Mouse (Mus musculus): ENCODE data around the gene Ap1s2. TPM values are rescaled to one million over a fixed set of nuclear protein-coding genes. Genes with fewer than 3 reads are reported as not detected.

Gene Ap1s2
- total RNA-seq, 1 experiment from 2014 or later = 20.3 TPM

DNA sequence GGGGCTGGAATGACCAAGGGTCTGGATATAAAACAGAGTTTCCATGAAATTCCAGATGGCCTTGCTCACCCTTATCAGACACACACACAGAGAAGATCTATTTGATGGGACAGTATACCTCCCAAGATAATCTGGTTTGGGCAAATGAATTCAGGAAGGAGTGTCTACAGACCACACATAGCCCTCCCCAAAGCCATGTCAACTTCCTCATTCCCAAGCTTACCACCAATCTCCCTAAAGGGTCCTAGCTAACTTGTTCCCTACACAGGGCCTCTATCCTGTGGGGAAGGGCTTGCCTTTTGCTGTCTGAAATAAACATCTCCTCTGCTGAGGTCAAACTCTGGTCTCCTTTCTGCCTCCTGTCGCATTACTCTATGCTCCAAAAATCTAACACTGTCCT is 72.3 kb downstream of the Ap1s2 start:
- no peak for DNase-seq

DNA sequence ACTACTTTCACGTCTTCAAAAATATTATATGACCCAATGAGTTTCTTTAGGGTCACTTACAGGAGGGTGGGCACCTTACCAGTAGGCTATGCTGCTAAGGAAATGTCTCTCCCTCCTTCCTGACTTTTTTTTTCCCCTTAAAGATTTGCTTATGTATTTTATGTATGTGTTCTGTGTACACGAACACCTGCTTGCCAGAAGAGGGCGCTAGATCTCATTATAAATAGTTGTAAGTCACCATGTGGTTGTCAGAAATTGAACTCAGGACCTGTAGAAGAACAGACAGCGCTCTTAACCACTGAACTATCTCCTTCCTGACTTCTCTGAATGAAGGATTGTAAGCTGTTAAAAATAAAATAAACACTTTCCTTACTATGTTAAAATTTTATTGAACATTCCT is 72.7 kb downstream of the Ap1s2 start:
- DNase-seq = no peak

DNA sequence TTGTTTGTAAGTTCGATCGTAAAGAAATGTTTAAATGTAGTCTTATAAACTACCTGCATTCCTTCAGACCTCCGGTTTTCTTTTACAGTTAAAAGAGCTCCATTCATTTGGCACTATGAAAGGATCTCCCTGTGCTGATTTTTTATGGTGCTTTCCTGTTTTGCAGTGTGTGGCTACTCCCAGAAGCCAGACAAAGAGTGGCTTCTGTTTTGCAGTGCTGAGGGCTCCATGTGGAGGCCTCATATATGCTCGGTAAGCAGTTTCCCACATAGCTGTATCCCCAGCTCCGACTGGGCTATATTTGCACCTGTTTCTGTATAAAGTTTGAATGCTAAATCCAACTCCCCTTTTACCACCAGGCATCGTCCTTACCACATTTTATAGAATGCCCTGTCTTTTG is 73.3 kb downstream of the Ap1s2 start:
- no peak for DNase-seq

Other genes with a start within 250 kb of the Ap1s2 start
- gene Rnf138rt1, start 147.7 kb upstream of the Ap1s2 start, total RNA-seq (2021) = 0.85 and 0.94 TPM in 2 replicates
- 25.4 and 33.8 TPM in 2 replicates for gene Zrsr2, start 49.6 kb downstream of the Ap1s2 start, total RNA-seq (2021)
- 4.7 and 5.4 TPM in 2 replicates for gene Car5b, start 119.0 kb downstream of the Ap1s2 start, total RNA-seq (2021)
- gene Siah1b, start 167.5 kb downstream of the Ap1s2 start, total RNA-seq (2021) = 6.1 and 6.2 TPM in 2 replicates
- gene Cltrn, start 179.8 kb downstream of the Ap1s2 start, total RNA-seq (2021) = not detected in 2 replicates
- gene Ace2, start 230.3 kb downstream of the Ap1s2 start, total RNA-seq (2021) = 21.6 and 23.5 TPM in 2 replicates

Data from adrenal gland, postnatal 14 days (tissue).